Mouse (Mus musculus) lung, adult 18-20 months (tissue): ENCODE measurements around the gene Kmt2b.
A peak's percentile ranks its signal among the peaks of the same experiment; 100 is the strongest.

Experiments used
- DNase-seq, 2 experiments: peaks; one replicate each; pipeline ENCODE4 v3.0.0; 2022; ENCODE audit warnings: mixed read lengths in 2 of 2

Gene Kmt2b

DNA sequence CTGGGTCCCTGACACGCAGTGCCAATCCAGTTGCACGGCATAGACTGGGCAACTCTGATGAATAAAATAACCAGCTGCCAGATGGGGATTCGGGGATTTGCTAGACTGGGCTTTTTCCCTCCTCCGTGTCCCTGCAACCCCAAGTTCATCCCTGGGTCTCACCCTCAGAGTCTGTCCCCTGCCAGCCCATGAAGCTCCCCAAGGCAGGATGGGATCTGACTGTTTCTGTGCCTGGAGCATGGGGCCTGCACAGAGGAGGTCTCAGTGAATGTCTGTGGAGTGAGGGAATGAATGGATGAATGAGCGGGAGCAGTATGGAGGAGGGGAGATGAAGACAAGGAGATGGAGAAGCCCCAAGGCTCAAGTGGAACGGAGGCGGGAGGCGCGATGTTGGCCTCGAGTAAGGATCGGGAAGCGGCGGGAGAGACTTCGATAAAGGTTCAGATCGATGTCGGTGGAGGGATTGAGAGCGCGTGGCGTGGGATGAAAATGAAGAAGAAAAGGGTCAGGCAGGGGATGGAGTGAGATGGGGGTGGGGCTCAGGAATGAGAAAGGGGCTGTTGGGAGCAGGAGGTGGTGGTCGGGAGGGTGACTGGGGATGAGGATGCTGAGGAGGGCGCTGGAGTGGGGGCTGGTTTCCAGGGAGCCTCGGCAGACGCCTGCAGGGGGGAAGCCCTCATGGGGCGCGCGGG lies 54.4 kb downstream of the Kmt2b start:
- DNase-seq: no peak

DNA sequence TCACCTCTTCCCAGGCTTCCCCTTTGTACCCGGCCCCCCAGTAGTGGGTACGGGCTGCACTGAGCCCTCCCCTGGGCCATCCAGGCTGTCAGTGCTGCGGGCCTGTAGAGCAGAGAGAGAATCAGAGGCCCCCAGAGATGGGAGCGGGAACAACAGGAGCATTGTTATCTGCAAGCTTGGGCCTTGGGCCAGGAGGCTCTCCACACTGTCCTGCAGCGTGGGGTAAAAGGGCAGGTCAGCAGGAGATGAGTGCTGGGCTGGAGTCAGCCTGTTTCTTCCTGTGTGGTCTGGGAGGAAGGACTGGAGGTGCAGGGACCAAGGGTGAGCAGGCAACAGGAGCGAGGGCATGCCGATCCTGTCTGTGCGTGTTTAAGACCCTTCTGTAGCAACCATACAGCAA lies 55.6 kb downstream of the Kmt2b start:
- DNase-seq: no peak

DNA sequence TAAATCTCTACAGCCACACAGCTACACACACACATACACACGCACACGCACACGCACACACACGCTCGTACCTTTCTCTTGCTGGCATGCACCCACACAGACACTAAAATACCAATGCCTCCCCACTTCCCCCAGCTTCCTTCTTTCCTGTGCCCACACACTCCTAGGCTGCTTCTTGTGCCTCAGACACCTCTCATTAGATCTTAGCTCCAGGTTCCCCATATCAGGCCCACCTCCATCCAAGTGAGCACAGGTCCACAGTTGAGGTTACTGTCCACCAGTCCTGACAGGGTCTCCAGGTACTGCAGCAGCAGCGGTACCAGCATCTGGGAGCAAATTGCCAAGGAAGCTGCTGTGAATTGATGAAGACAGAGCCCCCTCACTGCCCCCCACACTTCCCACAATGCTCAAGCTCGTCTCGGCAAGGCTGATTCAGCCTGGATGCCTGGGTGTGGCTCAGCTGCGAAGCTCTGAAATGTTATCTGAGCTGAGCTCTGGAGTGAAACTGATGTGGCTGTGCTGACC lies 57.2 kb downstream of the Kmt2b start:
- DNase-seq: no peak

DNA sequence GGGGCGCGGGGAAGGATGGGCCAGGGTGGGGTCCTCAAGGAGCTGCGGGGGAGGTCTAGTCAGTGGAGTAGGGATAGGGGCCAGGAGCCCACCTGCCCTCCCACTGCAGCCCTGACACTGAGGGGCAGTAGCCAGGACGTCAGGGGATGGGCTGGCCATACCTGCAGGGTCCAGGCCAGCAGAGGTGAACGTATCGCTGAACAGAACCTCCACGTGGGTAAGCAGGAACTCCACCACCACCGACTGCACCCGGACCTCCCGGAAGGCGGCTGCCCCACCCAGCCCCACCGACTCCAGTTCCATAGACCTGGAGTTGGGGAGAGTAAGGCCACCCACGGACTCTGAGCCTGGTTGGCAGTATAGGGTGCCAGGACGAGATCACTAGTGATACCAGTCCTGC lies 61.5 kb downstream of the Kmt2b start:
- DNase-seq: no peak

DNA sequence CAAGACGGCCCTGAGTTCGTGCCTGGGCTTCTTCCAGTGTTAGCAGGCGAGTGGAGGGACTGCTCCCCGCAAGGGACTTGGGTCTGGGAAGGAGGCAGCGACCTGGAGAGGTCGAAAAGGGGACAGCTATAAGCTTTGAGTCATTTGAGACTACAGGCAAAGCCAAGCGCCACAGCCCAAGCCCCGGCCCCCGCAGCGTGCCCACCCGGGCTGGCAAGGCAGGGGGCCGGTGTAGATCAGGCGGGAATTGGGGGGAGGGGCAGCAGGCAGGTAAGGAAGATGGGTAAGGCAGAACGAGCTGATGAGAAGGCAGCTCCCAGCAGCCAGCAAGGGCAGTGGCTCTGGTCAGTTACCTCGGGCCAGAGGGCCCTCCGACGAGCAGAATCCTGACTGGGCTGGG lies 62.1 kb downstream of the Kmt2b start:
- no peak for DNase-seq

DNA sequence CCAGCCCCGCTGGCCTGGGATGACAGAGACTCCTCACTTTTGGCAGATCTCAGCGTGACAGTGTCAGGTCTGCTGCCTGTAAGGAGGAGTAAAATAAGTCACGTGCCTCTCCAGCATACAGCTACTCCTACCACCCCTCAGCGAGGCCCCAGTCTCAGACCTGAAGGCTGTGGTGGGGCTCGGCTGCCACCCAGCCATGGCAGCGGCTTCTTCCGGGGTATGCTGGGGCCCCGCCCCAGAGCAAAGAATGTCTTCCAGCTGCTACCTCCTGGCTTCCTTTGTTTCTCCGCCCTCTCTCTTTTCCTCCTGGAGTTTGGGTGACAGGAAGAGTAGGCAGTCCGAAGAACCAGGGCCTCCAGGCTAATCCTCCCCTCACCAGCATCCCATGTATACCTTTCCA lies 62.6 kb downstream of the Kmt2b start:
- peak; percentile 22 to 49 for DNase-seq

DNA sequence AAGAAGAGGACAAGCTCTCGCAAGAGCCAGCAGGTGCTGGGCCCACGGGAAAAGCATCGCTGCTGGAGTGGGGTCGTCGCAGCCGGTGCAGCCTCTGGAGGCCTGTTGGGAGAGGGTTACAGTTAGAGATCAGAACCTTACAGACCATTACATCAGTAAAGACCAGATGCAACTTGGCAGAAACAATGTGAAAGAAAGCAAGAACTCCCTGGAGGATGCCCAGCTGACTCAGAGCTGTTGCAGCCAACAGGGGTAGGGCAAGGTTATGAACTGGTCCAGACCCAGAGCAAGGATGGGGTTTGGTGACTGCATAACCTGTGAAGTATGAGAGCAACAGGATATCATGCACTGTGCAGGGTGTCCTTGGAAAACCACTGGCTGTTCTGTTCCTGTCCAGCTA lies 64.0 kb downstream of the Kmt2b start:
- DNase-seq: no peak

DNA sequence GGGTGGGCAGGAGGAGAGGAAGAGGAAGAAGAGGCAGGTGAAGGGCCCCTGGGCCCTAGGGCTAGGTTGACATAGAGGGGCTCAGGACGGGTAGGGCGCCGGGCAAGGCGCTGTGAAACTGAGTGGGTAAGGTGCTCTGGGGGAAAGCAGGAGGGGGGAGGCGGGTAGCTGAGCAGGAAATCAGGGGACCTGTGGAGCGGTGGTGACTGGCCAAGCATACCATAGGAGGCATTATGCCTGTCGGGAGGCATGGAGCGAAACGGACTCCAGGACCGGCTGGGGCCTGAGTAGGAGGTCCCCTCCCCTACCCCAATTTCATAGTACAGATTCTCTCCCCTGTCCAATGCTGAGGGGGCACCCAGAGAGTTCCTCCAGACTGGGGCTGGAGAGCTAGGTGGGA lies 65.7 kb downstream of the Kmt2b start:
- no peak for DNase-seq

DNA sequence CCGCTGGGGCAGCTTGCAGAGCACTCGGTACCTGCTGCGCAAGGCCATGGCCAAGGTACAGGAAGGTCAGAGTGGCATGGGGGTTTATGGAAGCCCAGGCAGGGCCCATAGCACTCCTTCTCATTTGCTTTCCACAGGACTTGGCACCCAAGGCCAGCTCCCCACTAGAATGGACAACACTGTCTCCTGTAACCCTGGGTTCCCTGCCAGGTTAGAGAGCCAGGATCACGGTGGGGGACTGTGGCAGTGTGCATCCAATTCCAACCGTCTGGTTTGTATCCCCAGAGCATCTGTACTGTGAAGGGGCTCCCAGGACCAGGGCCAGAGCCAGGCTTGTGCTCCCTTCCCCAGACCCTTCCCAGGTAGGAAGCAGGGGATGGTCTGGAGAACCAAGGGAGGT lies 67.7 kb downstream of the Kmt2b start:
- no peak for DNase-seq

DNA sequence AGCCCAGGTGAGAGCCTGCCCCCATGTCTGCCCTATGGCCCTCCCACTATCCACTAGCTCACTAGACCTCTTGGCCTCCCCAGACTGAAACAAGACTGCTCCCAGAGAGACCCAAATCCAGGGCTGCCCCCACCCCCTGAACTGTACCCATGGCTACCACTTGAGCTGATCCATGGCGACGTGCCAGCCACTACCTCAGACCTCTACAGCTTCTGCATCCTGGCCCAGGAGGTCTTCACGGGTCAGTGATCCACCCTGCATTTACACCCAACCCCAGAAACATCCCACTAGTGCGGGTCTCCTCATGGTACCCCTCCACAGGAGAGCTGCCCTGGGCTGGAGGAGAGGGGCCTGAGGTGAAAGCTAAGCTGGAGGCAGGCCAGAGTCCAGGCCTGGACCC lies 68.1 kb downstream of the Kmt2b start:
- DNase-seq: no peak
